Mouse (Mus musculus): ENCODE results near the gene Fam19a4.
"Not testable (repeated sequence)": the region's sequence is repeated elsewhere in the genome, so short reads cannot be mapped to it uniquely, and the experiment has no call there.

The Fam19a4 gene

DNA sequence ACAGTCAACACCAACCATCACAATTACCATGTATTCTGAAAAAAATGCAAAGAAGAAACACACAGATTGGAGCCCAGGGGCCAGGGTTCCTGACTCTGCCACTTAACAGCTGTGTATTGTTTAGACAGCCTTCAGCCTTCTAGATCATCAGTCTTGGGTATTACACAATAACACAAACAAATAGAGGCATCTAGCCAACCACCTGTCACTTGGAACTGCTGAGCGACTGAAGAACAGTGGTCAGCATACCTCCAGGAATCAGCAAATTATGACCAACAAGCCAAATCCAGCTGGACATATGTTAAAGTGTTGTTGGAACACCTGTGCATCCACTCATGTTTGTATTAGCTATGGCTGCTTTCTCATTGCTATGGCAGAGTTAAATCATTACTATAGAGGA, 82.7 kb downstream of the Fam19a4 start:
- no peak for DNase-seq (ENCODE audit: low read depth in 1 of 2, low spot score in 2 of 2)

DNA sequence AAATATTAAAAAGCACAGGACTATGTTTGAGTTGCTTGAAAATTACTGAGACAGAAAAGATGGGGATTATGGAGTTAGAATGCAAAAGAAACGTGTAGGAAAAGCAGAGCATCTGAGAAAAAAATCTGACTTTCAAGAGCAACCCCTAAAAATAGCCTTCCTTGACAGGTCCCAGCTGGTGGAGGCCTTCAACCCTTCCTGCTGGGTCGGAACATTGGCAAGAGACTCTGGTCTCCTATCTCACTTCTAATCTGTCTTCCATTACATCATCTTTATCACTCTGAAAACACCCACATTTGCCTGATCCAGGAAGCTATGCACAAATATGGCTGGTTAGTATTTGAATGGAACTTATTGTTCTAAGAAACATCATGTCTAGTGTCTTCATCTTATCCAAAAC, 115.4 kb downstream of the Fam19a4 start:
- DNase-seq (ENCODE audit: low read depth in 1 of 2, low spot score in 2 of 2) = no peak

DNA sequence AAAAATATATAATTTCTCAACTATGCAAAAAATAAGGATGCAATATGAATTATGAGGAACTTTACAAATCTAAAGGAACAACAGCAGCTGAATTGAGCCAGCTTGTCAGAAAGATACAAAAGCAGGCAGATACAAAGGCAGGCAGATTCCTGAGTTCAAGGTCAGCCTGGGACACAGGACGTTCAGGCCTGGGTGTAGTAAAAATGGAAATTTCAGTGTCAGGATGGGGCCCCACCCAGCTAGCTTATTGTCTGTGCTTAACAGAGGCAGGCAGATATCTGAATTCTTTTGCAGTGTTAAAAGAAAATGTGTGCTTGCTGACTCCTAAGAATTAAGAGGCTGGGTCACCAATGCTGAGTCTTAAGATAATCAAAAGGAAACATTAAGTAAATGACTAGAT, 124.4 kb downstream of the Fam19a4 start:
- DNase-seq (ENCODE audit: low read depth in 1 of 2, low spot score in 2 of 2) = no peak

GRCm38 (mm10) chr6:96909061-96909480, 151.1 kb downstream of the Fam19a4 start:
- DNase-seq (ENCODE audit: low read depth in 1 of 2, low spot score in 2 of 2) = no peak

GRCm38 (mm10) chr6:96877105-96877504, 183.1 kb downstream of the Fam19a4 start:
- not testable (repeated sequence) for DNase-seq (ENCODE audit: low read depth in 1 of 2, low spot score in 2 of 2)

GRCm38 (mm10) chr6:96876651-96877050, 183.6 kb downstream of the Fam19a4 start:
- DNase-seq (ENCODE audit: low read depth in 1 of 2, low spot score in 2 of 2) = not testable (repeated sequence)

DNA sequence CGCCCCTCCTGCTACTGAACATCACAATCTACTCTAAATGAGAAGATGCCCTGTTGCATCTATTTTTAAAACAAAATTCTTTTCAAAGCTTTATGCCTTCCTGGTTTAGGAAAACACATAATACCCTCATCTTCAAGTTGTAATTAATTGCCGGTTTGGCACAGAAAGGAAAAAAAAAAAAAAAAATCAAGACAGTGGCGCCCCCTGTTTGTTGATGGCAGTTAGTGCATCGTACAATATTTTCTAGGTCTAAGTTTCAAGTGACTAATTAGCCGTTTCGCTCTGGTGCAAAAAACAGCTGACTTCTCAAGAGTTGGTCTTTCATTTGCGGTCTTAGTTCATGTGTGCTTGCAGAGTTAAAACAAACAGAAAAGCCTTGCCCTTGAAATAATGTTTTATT, 207.1 kb downstream of the Fam19a4 start:
- DNase-seq (ENCODE audit: low read depth in 1 of 2, low spot score in 2 of 2) = no peak

GRCm38 (mm10) chr6:96843944-96844343, 216.3 kb downstream of the Fam19a4 start:
- DNase-seq (ENCODE audit: low read depth in 1 of 2, low spot score in 2 of 2) = no peak

DNA sequence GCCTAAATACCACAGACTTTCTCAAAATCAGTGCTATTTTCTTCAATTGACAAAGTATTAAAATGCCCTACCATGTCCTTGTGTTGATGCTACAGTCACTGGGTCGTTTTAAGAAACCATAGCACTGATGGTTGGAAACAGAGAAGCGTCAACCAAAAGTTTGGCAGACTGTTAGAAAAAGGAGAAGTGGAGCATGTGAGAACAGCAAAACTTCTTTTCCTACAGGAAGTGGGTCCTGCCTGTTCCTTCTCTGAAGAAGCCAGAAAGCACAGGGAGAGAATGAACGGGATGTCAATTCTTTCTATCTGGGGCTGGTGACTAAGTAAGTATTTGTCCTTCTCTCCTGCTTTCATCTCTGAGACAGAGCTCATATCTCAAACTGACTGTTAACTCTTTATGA, 219.6 kb downstream of the Fam19a4 start:
- DNase-seq (ENCODE audit: low read depth in 1 of 2, low spot score in 2 of 2) = no peak

DNA sequence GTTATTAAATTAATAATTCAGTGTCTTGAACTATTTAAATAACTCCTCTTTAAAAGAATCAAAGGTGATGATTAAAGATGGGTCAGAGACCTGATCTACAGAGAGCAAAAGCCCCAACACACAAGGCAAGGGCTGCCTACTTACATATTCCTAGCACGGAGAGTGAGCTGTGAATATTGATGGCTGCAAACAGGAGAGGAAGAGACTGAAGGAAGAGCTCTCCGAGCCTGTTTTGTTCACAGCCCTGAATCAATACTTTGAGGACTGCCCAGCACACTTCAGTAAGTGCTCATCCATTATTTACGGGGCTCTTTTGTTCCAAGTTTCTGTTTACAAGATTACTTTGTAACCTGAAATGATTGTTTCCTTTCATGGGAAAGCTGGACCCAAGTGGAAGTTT, 233.6 kb downstream of the Fam19a4 start:
- DNase-seq (ENCODE audit: low read depth in 1 of 2, low spot score in 2 of 2) = no peak

DNA sequence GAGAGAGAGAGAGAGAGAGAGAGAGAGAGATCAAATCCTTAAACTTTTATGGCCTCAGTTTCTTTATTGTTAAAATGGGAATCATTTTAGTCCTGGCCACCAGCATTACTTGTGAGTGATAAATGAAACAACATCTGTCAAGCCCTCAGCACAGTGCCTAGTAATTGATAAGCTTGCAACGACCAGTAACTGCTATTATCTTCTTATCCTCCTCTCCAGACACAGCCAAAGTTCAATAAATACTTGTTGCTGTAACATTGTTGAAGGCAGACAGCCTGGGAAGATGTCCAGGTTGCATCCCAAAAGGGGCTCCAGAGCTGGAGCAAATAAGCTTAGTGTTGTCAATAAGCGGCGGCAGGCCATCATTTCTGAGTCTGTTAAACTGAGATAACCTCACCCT, 257.2 kb downstream of the Fam19a4 start:
- DNase-seq (ENCODE audit: low read depth in 1 of 2, low spot score in 2 of 2) = no peak

DNA sequence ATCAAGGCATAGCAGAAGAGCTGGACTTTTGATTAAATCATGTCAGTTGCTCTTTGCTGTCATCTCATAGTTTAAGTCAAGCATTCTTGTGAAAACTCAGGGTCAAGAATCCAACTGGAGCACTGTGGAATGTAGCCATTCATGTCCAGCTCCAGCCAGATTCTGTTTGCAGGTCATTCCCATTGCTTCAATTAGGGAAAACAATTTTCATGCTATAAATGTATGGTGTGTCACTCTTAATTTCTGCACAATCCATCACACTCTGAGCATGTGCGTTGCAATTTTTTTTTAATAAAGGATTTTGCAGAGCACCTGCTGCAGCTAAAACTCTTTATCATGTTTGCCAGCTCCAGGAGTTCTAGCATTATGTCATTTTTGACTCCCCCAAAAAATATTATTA, 261.5 kb downstream of the Fam19a4 start:
- DNase-seq (ENCODE audit: low read depth in 1 of 2, low spot score in 2 of 2) = no peak

GRCm38 (mm10) chr6:96797451-96797850, 262.8 kb downstream of the Fam19a4 start:
- no peak for DNase-seq (ENCODE audit: low read depth in 1 of 2, low spot score in 2 of 2)

All from monocyte, adult 2 months (primary cell).